Mouse (Mus musculus): ENCODE results near the gene Fras1. TPM values are rescaled to one million over a fixed set of nuclear protein-coding genes. Genes with fewer than 3 reads are reported as not detected.

Gene Fras1
- total and polyA plus RNA-seq, 3 experiments = 0.02 to 0.23 (median 0.11) TPM

- Histone ChIP-seq H3K4me1 (ENCODE audit: insufficient read depth, low read depth, low read length) (peaks cover 14% of the 10 kb centered on the region), H3K27me3 (ENCODE audit: insufficient read depth, low read length) (peaks cover 32% of the 10 kb centered on the region), H3K9me3 (replicated peaks) (no peaks in the 10 kb centered on the region), H3K4me3 (ENCODE audit: low read depth, low read length) (no peak overlapping the region), H3K36me3 (replicated peaks) (no peaks in the 10 kb centered on the region)
- DNase-seq (ENCODE audit: low spot score) (no peak), ATAC-seq (ENCODE audit: extremely low read depth, insufficient number of reproducible peaks, low FRiP score, poor library complexity, severe bottlenecking) (no peak)
- TF ChIP-seq GATA2 (IDR thresholded peaks at IDR 0.05; ENCODE audit: borderline replicate concordance, low read depth, low read length) = no peak
- no peak for TF ChIP-seq CTCF (IDR thresholded peaks at IDR 0.05; ENCODE audit: low read depth, low read length)
- no peak for TF ChIP-seq TAL1 (conservative IDR thresholded peaks at IDR 0.05; ENCODE audit: low read depth, low read length)
- no peak for TF ChIP-seq POLR2AphosphoS5 (IDR thresholded peaks at IDR 0.05; ENCODE audit: insufficient replicate concordance, low read depth, low read length)
- no peak for TF ChIP-seq GATA1 (IDR thresholded peaks at IDR 0.05; ENCODE audit: borderline replicate concordance, low read length)
Observed at GRCm38 (mm10) chr5:96793953-96794635, 420.3 kb downstream of the Fras1 start.

GRCm38 (mm10) chr5:96795752-96796151 lies 422.0 kb downstream of the Fras1 start:
- Histone ChIP-seq H3K27me3 (ENCODE audit: insufficient read depth, low read length) (peaks cover 44% of the 10 kb centered on the region), H3K4me1 (ENCODE audit: insufficient read depth, low read depth, low read length) (peaks cover 14% of the 10 kb centered on the region)
- no peak for ATAC-seq (ENCODE audit: extremely low read depth, insufficient number of reproducible peaks, low FRiP score, poor library complexity, severe bottlenecking)

GRCm38 (mm10) chr5:96797465-96797864 lies 423.7 kb downstream of the Fras1 start:
- DNase-seq (ENCODE audit: low spot score) (no peak), ATAC-seq (ENCODE audit: extremely low read depth, insufficient number of reproducible peaks, low FRiP score, poor library complexity, severe bottlenecking) (no peak)
- peaks cover 16% of the 10 kb centered on the region for H3K4me1 ChIP-seq (ENCODE audit: insufficient read depth, low read depth, low read length)
- H3K4me3 ChIP-seq (ENCODE audit: low read depth, low read length) = no peak overlapping the region
- TF ChIP-seq POLR2AphosphoS5 (IDR thresholded peaks at IDR 0.05; ENCODE audit: insufficient replicate concordance, low read depth, low read length) (no peak), GATA1 (IDR thresholded peaks at IDR 0.05; ENCODE audit: borderline replicate concordance, low read length) (no peak), CTCF (IDR thresholded peaks at IDR 0.05; ENCODE audit: low read depth, low read length) (no peak), TAL1 (conservative IDR thresholded peaks at IDR 0.05; ENCODE audit: low read depth, low read length) (no peak), GATA2 (IDR thresholded peaks at IDR 0.05; ENCODE audit: borderline replicate concordance, low read depth, low read length) (no peak)
- H3K27me3 ChIP-seq (ENCODE audit: insufficient read depth, low read length) = peaks cover 52% of the 10 kb centered on the region
- H3K9me3 ChIP-seq (replicated peaks) = no peaks in the 10 kb centered on the region
- H3K36me3 ChIP-seq (replicated peaks) = no peaks in the 10 kb centered on the region

More at GRCm38 (mm10) chr5:96795752-96796151, 422.0 kb downstream of the Fras1 start:
- TF ChIP-seq GATA2 (IDR thresholded peaks at IDR 0.05; ENCODE audit: borderline replicate concordance, low read depth, low read length) (no peak), GATA1 (IDR thresholded peaks at IDR 0.05; ENCODE audit: borderline replicate concordance, low read length) (no peak), POLR2AphosphoS5 (IDR thresholded peaks at IDR 0.05; ENCODE audit: insufficient replicate concordance, low read depth, low read length) (no peak), CTCF (IDR thresholded peaks at IDR 0.05; ENCODE audit: low read depth, low read length) (no peak)
- no peaks in the 10 kb centered on the region for H3K9me3 ChIP-seq (replicated peaks)
- DNase-seq (ENCODE audit: low spot score) = no peak
- no peak overlapping the region for H3K4me3 ChIP-seq (ENCODE audit: low read depth, low read length)
- no peaks in the 10 kb centered on the region for H3K36me3 ChIP-seq (replicated peaks)

GRCm38 (mm10) chr5:96799165-96799564 lies 425.4 kb downstream of the Fras1 start:
- Histone ChIP-seq H3K36me3 (replicated peaks) (no peaks in the 10 kb centered on the region), H3K9me3 (replicated peaks) (no peaks in the 10 kb centered on the region), H3K27me3 (ENCODE audit: insufficient read depth, low read length) (peaks cover 39% of the 10 kb centered on the region), H3K4me1 (ENCODE audit: insufficient read depth, low read depth, low read length) (0 out of 2 replicates have a peak, but pooled peaks cover 5% of the 10 kb centered on the region), H3K4me3 (ENCODE audit: low read depth, low read length) (no peak overlapping the region)
- no peak for ATAC-seq (ENCODE audit: extremely low read depth, insufficient number of reproducible peaks, low FRiP score, poor library complexity, severe bottlenecking)
- no peak for TF ChIP-seq CTCF (IDR thresholded peaks at IDR 0.05; ENCODE audit: low read depth, low read length)
- TF ChIP-seq GATA1 (IDR thresholded peaks at IDR 0.05; ENCODE audit: borderline replicate concordance, low read length) = no peak
- no peak for TF ChIP-seq POLR2AphosphoS5 (IDR thresholded peaks at IDR 0.05; ENCODE audit: insufficient replicate concordance, low read depth, low read length)
- TF ChIP-seq TAL1 (conservative IDR thresholded peaks at IDR 0.05; ENCODE audit: low read depth, low read length) = no peak
- no peak for TF ChIP-seq GATA2 (IDR thresholded peaks at IDR 0.05; ENCODE audit: borderline replicate concordance, low read depth, low read length)
- no peak for DNase-seq (ENCODE audit: low spot score)

GRCm38 (mm10) chr5:96799969-96800368 lies 426.2 kb downstream of the Fras1 start:
- DNase-seq (ENCODE audit: low spot score) (no peak), ATAC-seq (ENCODE audit: extremely low read depth, insufficient number of reproducible peaks, low FRiP score, poor library complexity, severe bottlenecking) (no peak)
- Histone ChIP-seq H3K4me3 (ENCODE audit: low read depth, low read length) (no peak overlapping the region), H3K9me3 (replicated peaks) (no peaks in the 10 kb centered on the region), H3K27me3 (ENCODE audit: insufficient read depth, low read length) (peaks cover 36% of the 10 kb centered on the region), H3K36me3 (replicated peaks) (no peaks in the 10 kb centered on the region), H3K4me1 (ENCODE audit: insufficient read depth, low read depth, low read length) (0 out of 2 replicates have a peak, but pooled peaks cover 5% of the 10 kb centered on the region)
- no peak for TF ChIP-seq TAL1 (conservative IDR thresholded peaks at IDR 0.05; ENCODE audit: low read depth, low read length)
- TF ChIP-seq GATA2 (IDR thresholded peaks at IDR 0.05; ENCODE audit: borderline replicate concordance, low read depth, low read length) = no peak
- TF ChIP-seq CTCF (IDR thresholded peaks at IDR 0.05; ENCODE audit: low read depth, low read length) = no peak
- TF ChIP-seq POLR2AphosphoS5 (IDR thresholded peaks at IDR 0.05; ENCODE audit: insufficient replicate concordance, low read depth, low read length) = no peak
- no peak for TF ChIP-seq GATA1 (IDR thresholded peaks at IDR 0.05; ENCODE audit: borderline replicate concordance, low read length)

GRCm38 (mm10) chr5:96802185-96802584 lies 428.4 kb downstream of the Fras1 start:
- Histone ChIP-seq H3K36me3 (replicated peaks) (no peaks in the 10 kb centered on the region), H3K27me3 (ENCODE audit: insufficient read depth, low read length) (peaks cover 40% of the 10 kb centered on the region), H3K4me3 (ENCODE audit: low read depth, low read length) (no peak overlapping the region), H3K9me3 (replicated peaks) (no peaks in the 10 kb centered on the region), H3K4me1 (ENCODE audit: insufficient read depth, low read depth, low read length) (peaks cover 5% of the 10 kb centered on the region; the same call in 1 of the 2 replicates)
- TF ChIP-seq GATA2 (IDR thresholded peaks at IDR 0.05; ENCODE audit: borderline replicate concordance, low read depth, low read length) = no peak
- no peak for TF ChIP-seq POLR2AphosphoS5 (IDR thresholded peaks at IDR 0.05; ENCODE audit: insufficient replicate concordance, low read depth, low read length)
- no peak for TF ChIP-seq TAL1 (conservative IDR thresholded peaks at IDR 0.05; ENCODE audit: low read depth, low read length)
- TF ChIP-seq CTCF (IDR thresholded peaks at IDR 0.05; ENCODE audit: low read depth, low read length) = no peak
- no peak for TF ChIP-seq GATA1 (IDR thresholded peaks at IDR 0.05; ENCODE audit: borderline replicate concordance, low read length)
- DNase-seq (ENCODE audit: low spot score) (no peak), ATAC-seq (ENCODE audit: extremely low read depth, insufficient number of reproducible peaks, low FRiP score, poor library complexity, severe bottlenecking) (no peak)

Measured in G1E (cell line).